ENCODE assay signal across 1 mouse cellular context in the genomic region with DNA sequence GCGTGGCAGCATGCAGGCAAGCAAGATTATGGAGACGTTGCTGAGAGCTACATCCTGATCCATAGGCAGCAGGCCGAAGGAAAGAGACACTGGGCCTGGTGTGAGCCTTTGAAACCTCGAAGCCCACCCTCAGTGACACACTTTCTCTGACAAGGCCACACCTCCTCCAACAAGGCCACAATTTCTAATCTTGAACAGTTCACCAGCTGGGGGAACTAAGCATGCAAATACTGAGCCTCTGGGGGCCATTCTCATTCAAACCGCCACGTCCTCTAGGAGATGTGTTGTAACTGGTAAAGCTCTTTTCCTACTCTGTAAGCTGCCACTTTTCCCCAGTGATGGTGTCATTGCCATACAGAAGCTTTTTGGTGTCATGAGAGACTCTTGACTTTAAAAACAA.
TF ChIP-seq lines count a peak whose summit lies in the region.

No protein-coding gene starts in this region.

TF ChIP-seq in CH12.LX, 34 proteins besides CTCF, POLR2A, EP300 and RAD21 (continued from another document):
- TF ChIP-seq E2F4 (IDR thresholded peaks at IDR 0.05; ENCODE audit: insufficient replicate concordance, low read depth, low read length) = 0 out of 2 replicates have a peak, but pooled peaks have one; percentile 34
